Mouse (Mus musculus) cerebellum, adult 2 months (tissue): ENCODE results near the gene Rnf182. TPM values are rescaled to one million over a fixed set of nuclear protein-coding genes. Genes with fewer than 3 reads are reported as not detected.
A peak's percentile ranks its signal among the peaks of the same experiment; 100 is the strongest.

ENCODE experiments used
- DNase-seq, 2 experiments: peaks; one replicate each; pipeline ENCODE4 v3.0.0; 2021
- H3K27ac ChIP-seq: fragments of 200-500 bp; 2 replicates; pipeline ENCODE4 v1.5.1; 2012; ENCODE audit warnings: low read length, control low read depth, inconsistent platforms; ENCODE audit not compliant: insufficient read depth
- H3K27me3 ChIP-seq: fragments of 200-500 bp; 2 replicates; pipeline ENCODE4 v1.6.1; 2012; ENCODE audit warnings: inconsistent platforms, mild to moderate bottlenecking, low read length, moderate library complexity; ENCODE audit not compliant: control insufficient read depth, insufficient read depth
- H3K4me1 ChIP-seq: fragments of 200-500 bp; 2 replicates; pipeline ENCODE4 v1.6.1; 2011; ENCODE audit warnings: low read length; ENCODE audit not compliant: control insufficient read depth, insufficient read depth
- H3K4me3 ChIP-seq: fragments of 200-500 bp; replicated peaks from 2 replicates; pipeline ENCODE3; 2011; ENCODE audit warnings: mild to moderate bottlenecking, low read depth, low read length, control low read depth; ENCODE audit not compliant: insufficient read depth
- CTCF ChIP-seq: fragments of 200-500 bp; IDR thresholded peaks from 2 replicates; pipeline ENCODE4 v1.5.1; 2011; ENCODE audit warnings: low read depth, mild to moderate bottlenecking, control low read depth, low read length, moderate library complexity, borderline replicate concordance; ENCODE audit not compliant: insufficient read depth
- POLR2A ChIP-seq: fragments of 200-500 bp; IDR thresholded peaks from 2 replicates; pipeline ENCODE4 v1.6.1; 2011; ENCODE audit warnings: low read length, control low read depth, borderline replicate concordance; ENCODE audit not compliant: insufficient read depth
- WGBS: fragments of 180-500 bp; shearing (Covaris S2); methylation state at CpG from one replicate; pipeline ENCODE4 v1.1.7; 2018; 5-methylcytosine and 5-hydroxymethylcytosine counted together
- polyA plus RNA-seq: library from polyadenylated mRNA; depleted of rRNA; stranded (reverse); fragments of >200 nt; gene quantifications from 2 replicates; pipeline ENCODE4 v1.2.3, GENCODE M21; 2012; rRNA removed

Gene Rnf182
- polyA plus RNA-seq, 1 experiment, result 28.4 TPM

DNA sequence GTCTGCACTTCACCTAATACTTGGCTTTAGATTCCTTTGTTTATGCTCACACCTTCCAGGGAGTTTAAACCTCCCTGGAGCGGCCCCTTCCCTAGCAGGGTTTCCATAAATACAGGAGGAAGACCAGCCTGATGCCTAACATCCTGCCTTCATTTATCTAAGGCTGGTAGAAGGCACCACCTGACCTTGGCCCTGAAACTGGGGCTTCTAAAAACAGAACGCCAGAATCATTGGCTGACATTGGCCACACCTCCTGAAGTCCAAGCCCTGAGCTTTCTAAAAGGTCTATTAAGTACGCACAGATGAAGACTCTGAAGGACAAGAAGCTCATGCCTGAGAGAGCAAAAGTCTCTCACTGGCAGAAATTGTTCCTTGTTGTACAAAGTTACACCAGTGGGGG, 94.0 kb downstream of the Rnf182 start:
- Histone ChIP-seq H3K4me1 (peaks cover 59% of the 10 kb centered on the region), H3K4me3 (no peak overlapping the region), H3K27me3 (no peaks in the 10 kb centered on the region), H3K27ac (no peak overlapping the region)
- WGBS, result 79% methylated on average over 3 of the region's 3 CpGs
- DNase-seq, result no peak
- TF ChIP-seq POLR2A (no peak), CTCF (no peak)

DNA sequence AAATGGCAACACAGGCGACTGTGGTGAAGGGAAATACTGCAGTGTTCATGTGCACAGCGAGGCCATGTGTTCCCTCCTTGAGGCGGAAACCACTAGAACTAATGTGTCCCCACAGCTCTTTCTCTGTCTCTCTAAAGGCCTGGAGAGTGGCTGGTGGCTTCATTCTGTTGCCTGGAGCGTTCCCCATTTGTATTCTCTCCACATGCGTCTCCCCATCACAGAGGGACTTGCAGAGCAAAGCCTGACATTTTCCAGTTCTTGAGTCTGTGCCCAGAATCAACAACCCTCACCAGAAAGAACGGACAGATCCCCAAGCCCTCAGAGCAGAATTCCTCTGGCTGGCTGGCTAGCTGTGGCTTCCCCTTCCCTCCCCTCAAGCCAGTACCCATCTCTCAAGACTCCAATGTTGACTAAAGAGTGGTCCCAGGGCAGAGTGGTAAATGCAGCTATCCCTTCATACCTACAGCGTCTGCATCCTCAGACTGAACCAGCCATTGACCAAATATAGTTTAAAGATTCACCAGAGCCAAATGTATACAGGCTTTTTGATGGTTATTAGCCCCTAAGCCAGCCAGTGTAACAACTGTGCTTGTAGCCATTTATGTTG, 96.3 kb downstream of the Rnf182 start:
- peak in 1 of 2 experiments; percentile 67 for DNase-seq
- no peak for TF ChIP-seq CTCF
- no peak for TF ChIP-seq POLR2A
- Histone ChIP-seq H3K4me3 (no peak overlapping the region), H3K4me1 (peaks cover 53% of the 10 kb centered on the region), H3K27ac (peak overlapping the region; percentile 19; the same call in 1 of the 2 replicates), H3K27me3 (no peaks in the 10 kb centered on the region)
- WGBS, result 28% methylated on average over 7 of the region's 7 CpGs

DNA sequence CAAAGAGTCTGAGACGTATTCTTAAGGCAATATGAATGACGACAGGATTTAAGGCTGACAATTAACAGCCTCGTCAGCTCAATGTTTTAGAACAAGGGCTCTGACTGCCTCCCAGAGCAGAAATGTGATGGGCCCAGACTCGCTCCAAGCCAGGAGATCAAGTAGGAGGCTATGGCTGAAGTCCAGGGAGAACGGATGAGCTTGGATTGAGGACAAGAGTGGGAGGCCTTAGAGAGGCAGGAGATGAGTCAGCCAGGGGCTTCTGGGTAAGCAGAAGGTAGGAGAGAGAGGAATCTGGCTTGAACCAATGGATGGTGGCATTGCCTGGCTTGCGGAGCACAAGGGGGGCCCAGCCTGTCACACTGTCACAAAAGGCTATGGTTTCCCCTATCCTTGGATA, 99.2 kb downstream of the Rnf182 start:
- Histone ChIP-seq H3K27me3 (no peaks in the 10 kb centered on the region), H3K4me1 (peaks cover 38% of the 10 kb centered on the region), H3K4me3 (no peak overlapping the region), H3K27ac (peak overlapping the region; percentile 58; the same call in 1 of the 2 replicates)
- TF ChIP-seq CTCF, result no peak
- no peak for TF ChIP-seq POLR2A
- DNase-seq, result peak in 1 of 2 experiments; percentile 79
- 31% methylated on average over 6 of the region's 6 CpGs for WGBS

DNA sequence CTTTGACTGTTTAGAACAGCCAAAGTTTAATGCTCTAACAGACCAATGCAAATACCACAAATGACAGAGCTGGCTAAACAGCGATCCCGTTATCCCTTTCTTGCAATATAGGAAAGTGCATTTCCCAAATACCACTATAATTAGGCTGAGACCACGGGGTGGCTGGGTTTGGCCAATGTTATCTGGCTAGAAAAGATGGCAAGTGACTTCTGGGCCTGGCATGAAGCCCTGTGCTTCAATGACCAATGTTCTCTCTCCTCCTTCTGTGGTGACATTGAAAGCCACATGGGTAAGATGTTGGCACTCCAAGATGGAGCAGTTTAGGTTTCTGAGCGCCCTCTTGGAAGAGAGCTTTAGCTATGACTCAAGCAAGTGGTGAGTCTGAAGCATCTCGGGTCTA, 100.0 kb downstream of the Rnf182 start:
- Histone ChIP-seq H3K27me3 (no peaks in the 10 kb centered on the region), H3K27ac (no peak overlapping the region), H3K4me3 (no peak overlapping the region), H3K4me1 (peaks cover 39% of the 10 kb centered on the region)
- DNase-seq, result peak in 1 of 2 experiments; percentile 54
- TF ChIP-seq CTCF (no peak), POLR2A (no peak)
- 31% methylated on average over 5 of the region's 5 CpGs for WGBS

DNA sequence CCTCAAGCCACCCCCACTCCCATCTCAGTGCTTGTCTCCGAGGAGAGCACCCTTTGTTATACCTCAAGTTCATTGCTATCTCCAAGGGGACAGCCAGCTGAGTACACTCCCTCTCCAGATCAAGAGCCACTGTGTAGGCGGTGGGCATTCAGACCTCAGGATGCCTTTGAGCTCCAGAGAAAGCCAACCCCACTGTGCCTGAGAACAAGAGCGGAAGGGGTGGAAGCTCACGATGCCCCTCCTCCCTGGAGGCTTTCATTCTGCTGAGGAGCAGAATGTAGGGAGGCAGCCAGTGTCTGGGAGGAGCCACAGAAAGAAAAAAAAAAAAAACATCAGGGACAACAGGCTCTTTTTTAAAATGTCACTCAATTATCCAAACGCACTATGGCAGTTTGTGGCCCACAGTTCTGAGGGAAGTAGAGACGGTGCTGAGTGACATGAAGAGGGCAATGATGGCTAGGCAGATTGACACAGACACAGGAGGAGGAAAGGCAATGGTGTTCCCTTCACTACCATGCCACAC, 101.1 kb downstream of the Rnf182 start:
- H3K4me3 ChIP-seq, result no peak overlapping the region
- TF ChIP-seq CTCF (no peak), POLR2A (no peak)
- H3K27me3 ChIP-seq, result no peaks in the 10 kb centered on the region
- 87% methylated on average over 6 of the region's 6 CpGs for WGBS
- DNase-seq, result no peak
- peaks cover 31% of the 10 kb centered on the region for H3K4me1 ChIP-seq
- H3K27ac ChIP-seq, result no peak overlapping the region

DNA sequence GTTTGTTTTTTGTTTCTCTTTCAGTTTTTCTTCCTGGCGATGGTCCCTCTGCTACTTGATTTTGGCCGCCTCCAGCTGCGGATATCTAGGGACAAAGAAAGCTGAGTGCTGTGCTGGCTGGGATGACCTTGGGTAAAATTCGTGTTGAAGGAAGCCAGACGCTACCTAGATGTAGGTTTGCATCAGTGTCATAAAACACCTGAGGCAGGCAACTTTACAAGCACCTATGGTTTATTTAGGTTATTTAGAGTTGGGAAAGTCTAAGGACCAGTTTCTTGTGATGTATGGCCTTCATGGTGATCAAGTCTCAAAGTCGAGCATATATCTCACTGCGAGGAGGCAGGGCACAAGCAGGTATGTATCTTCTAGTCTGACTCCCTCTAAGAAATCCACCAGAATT, 102.7 kb downstream of the Rnf182 start:
- no peak for DNase-seq
- TF ChIP-seq CTCF (no peak), POLR2A (no peak)
- WGBS, result 93% methylated on average over 7 of the region's 7 CpGs
- Histone ChIP-seq H3K4me1 (peaks cover 20% of the 10 kb centered on the region), H3K27ac (no peak overlapping the region), H3K4me3 (no peak overlapping the region), H3K27me3 (no peaks in the 10 kb centered on the region)

DNA sequence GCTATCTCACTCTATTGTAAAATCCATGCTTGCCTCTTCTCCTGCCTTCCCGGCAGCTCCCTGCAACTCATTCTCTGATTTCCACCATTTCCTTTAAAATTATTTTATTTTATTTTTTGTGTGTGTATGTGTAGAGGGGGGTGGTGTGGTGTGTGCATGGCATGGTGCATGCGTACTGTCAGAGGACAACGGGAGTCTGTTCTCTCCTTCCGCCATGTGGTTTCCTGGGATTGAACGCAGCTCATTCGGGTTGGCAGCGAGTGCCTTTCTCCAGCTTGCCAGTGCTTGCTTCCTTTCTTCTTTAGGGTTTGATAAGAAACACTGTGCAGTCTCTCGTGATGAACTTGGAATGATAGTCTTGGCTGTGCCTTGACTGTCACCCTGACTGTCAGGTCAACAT, 105.0 kb downstream of the Rnf182 start:
- H3K27ac ChIP-seq, result no peak overlapping the region
- TF ChIP-seq CTCF (no peak), POLR2A (no peak)
- H3K4me1 ChIP-seq, result peaks cover 10% of the 10 kb centered on the region; the same call in 1 of the 2 replicates
- 49% methylated on average over 8 of the region's 8 CpGs for WGBS
- no peak for DNase-seq
- no peaks in the 10 kb centered on the region for H3K27me3 ChIP-seq
- H3K4me3 ChIP-seq, result no peak overlapping the region

Other genes with a start within 250 kb of the Rnf182 start
- 126 and 127 TPM in 2 replicates for gene Nol7, start 217.3 kb upstream of the Rnf182 start, polyA plus RNA-seq
- 59.9 and 61.6 TPM in 2 replicates for gene Ranbp9, start 134.4 kb upstream of the Rnf182 start, polyA plus RNA-seq
- 17.7 and 19.3 TPM in 2 replicates for gene Mcur1, start 55.5 kb upstream of the Rnf182 start, polyA plus RNA-seq
- 33.3 and 35.7 TPM in 2 replicates for gene Cd83, start 169.1 kb downstream of the Rnf182 start, polyA plus RNA-seq